Mouse (Mus musculus): ENCODE measurements around the gene Cmip.
A peak's percentile ranks its signal among the peaks of the same experiment; 100 is the strongest.

Cmip gene

GRCm38 (mm10) chr8:117428524-117429162 lies 171.8 kb downstream of the Cmip start:
- DNase-seq: no peak

- no peak for DNase-seq
Observed at GRCm38 (mm10) chr8:117430624-117431023, 173.8 kb downstream of the Cmip start.

GRCm38 (mm10) chr8:117431554-117431953 lies 174.7 kb downstream of the Cmip start:
- DNase-seq: no peak

GRCm38 (mm10) chr8:117432111-117432510 lies 175.2 kb downstream of the Cmip start:
- no peak for DNase-seq

GRCm38 (mm10) chr8:117433968-117434367 lies 177.1 kb downstream of the Cmip start:
- no peak for DNase-seq

GRCm38 (mm10) chr8:117436786-117437185 lies 179.9 kb downstream of the Cmip start:
- peak in 1 of 2 experiments; percentile 11 for DNase-seq

- peak; percentile 74 to 83 for DNase-seq
Observed at GRCm38 (mm10) chr8:117437616-117438015, 180.8 kb downstream of the Cmip start.

- no peak for DNase-seq
Observed at GRCm38 (mm10) chr8:117440317-117440716, 183.5 kb downstream of the Cmip start.

- DNase-seq: no peak
Observed at GRCm38 (mm10) chr8:117440759-117441158, 183.9 kb downstream of the Cmip start.

GRCm38 (mm10) chr8:117445507-117445906 lies 188.6 kb downstream of the Cmip start:
- DNase-seq: no peak

- no peak for DNase-seq
Observed at GRCm38 (mm10) chr8:117446344-117446997, 189.6 kb downstream of the Cmip start.

- DNase-seq: no peak
Observed at GRCm38 (mm10) chr8:117451072-117451471, 194.2 kb downstream of the Cmip start.

- DNase-seq: no peak
Observed at GRCm38 (mm10) chr8:117453974-117454373, 197.1 kb downstream of the Cmip start.

GRCm38 (mm10) chr8:117454516-117455116 lies 197.8 kb downstream of the Cmip start:
- no peak for DNase-seq

- DNase-seq: no peak
Observed at GRCm38 (mm10) chr8:117455701-117456100, 198.8 kb downstream of the Cmip start.

- no peak for DNase-seq
Observed at GRCm38 (mm10) chr8:117458440-117458839, 201.6 kb downstream of the Cmip start.

- no peak for DNase-seq
Observed at GRCm38 (mm10) chr8:117462701-117463284, 205.9 kb downstream of the Cmip start.

GRCm38 (mm10) chr8:117464525-117464924 lies 207.7 kb downstream of the Cmip start:
- peak in 1 of 2 experiments; percentile 40 for DNase-seq

GRCm38 (mm10) chr8:117465250-117465649 lies 208.4 kb downstream of the Cmip start:
- DNase-seq: peak; percentile 42 to 72

GRCm38 (mm10) chr8:117467466-117467865 lies 210.6 kb downstream of the Cmip start:
- DNase-seq: no peak

- DNase-seq: peak in 1 of 2 experiments; percentile 12
Observed at GRCm38 (mm10) chr8:117469431-117470341, 212.8 kb downstream of the Cmip start.

GRCm38 (mm10) chr8:117470342-117470781 lies 213.5 kb downstream of the Cmip start:
- DNase-seq: peak; percentile 56 to 76

Measured in cerebellum, postnatal 25 days (tissue).